In the genomic region with DNA sequence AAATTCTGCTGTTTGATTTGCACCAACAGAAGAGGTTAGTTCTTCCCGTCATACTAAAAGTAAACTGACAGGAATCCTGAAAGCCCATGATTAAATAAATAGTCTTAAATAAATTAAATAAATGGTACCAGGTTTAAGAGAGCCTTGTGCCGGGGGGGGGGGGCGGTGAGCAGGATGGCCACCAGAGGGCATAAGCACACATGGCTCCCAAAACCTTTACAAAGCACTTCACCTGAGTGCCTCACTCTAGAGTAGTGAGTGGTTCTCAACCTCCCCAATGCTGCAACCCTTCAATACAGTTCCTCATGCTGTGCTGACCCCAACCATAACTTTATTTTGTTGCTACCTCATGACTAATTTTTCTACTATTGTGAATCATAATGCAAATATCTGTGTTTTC, we compare ENCODE assay signal across 15 mouse cellular contexts. TPM values are rescaled to one million over a fixed set of nuclear protein-coding genes. Genes with fewer than 3 reads are reported as not detected.
DNase-seq lines count a peak whose midpoint lies in the region; ATAC-seq and TF ChIP-seq lines count a peak whose summit lies in the region.
"Had no signal": no experiment of that assay in that cellular context is flagged by ENCODE, and none has a peak within 500 bp of the region (broad histone marks: within the 10 kb centered on the region; RNA-seq: fewer than 3 reads in every experiment).

No protein-coding gene starts in this region.

- H3K4me1 ChIP-seq in lung, postnatal 0 days (ENCODE audit: insufficient read depth, low read depth, low read length), result no peaks in the 10 kb centered on the region
- H3K4me1 ChIP-seq: liver, embryonic 15.5 days had no signal

- peak; percentile 58; the same call in 1 of the 2 replicates for ATAC-seq in lung, postnatal 0 days
- ATAC-seq: midbrain, embryonic 16.5 days had no signal

- TF ChIP-seq EP300 in lung, postnatal 0 days (IDR thresholded peaks at IDR 0.05), result no peak

- no peak overlapping the region for H3K9ac ChIP-seq in lung, postnatal 0 days (replicated peaks; ENCODE audit: low read depth)
- H3K9ac ChIP-seq: liver, embryonic 15.5 days had no signal

- no peak overlapping the region for H3K27ac ChIP-seq in lung, postnatal 0 days (ENCODE audit: low read length)
- H3K27ac ChIP-seq: liver, embryonic 15.5 days had no signal

- H3K27me3 ChIP-seq in lung, postnatal 0 days (replicated peaks; ENCODE audit: insufficient read depth, low read length), result no peaks in the 10 kb centered on the region
- no peaks in the 10 kb centered on the region; the same call in 1 of the 2 replicates for H3K27me3 ChIP-seq in splenic B cell, adult 2 months (ENCODE audit: control insufficient read depth, insufficient read depth, low read length, poor library complexity, severe bottlenecking)
- H3K27me3 ChIP-seq: liver, embryonic 15.5 days had no signal

- intact Hi-C loops in heart, postnatal 10 days (cut with DNase I), result loop anchor here (2.0 to 5.0 kb wide), 2 partner anchors 62 to 207 kb away; a partner anchor contains a TSS

- TF ChIP-seq CTCF in lung, postnatal 0 days (IDR thresholded peaks at IDR 0.05), result peak; percentile 58

- H3K9me3 ChIP-seq in lung, postnatal 0 days (ENCODE audit: low read length), result no peaks in the 10 kb centered on the region
- H3K9me3 ChIP-seq: liver, embryonic 15.5 days had no signal

- no peak overlapping the region for H3K4me2 ChIP-seq in lung, postnatal 0 days (replicated peaks; ENCODE audit: low read depth, low read length)
- H3K4me2 ChIP-seq: liver, embryonic 15.5 days had no signal

- whole genome bisulfite sequencing in lung, postnatal 0 days, result 48% methylated on average over 1 of the region's 3 CpGs

- no peak overlapping the region for H3K4me3 ChIP-seq in lung, postnatal 0 days (ENCODE audit: low read depth, low read length)
- H3K4me3 ChIP-seq: liver, embryonic 15.5 days had no signal

- DNase-seq in heart, adult 11 months, result peak; percentile 18
- DNase-seq in heart, postnatal 10 days, result no peak
- peak; percentile 65 for DNase-seq in lung, postnatal 0 days (ENCODE audit: low spot score)
- no peak for DNase-seq in lung, postnatal 4 days
- DNase-seq in MN1 (ENCODE audit: low spot score), result peak; percentile 20
- peak; percentile 57 for DNase-seq in splenic B cell, adult 2 months (ENCODE audit: low read depth, low spot score)
- no peak for DNase-seq in frontal cortex, postnatal 36 days (ENCODE audit: low spot score in 2 of 2)
- no peak for DNase-seq in left cerebral cortex, adult 18-20 months (ENCODE audit: low spot score in 2 of 2)
- DNase-seq: adrenal gland, postnatal 10 days; cerebellum, adult 9-11 months; heart, postnatal 4 days; layer of hippocampus, postnatal 36 days had no signal

- H3K36me3 ChIP-seq in lung, postnatal 0 days (ENCODE audit: insufficient read depth, low read length), result peaks cover 15% of the 10 kb centered on the region; the same call in 1 of the 2 replicates
- no peaks in the 10 kb centered on the region for H3K36me3 ChIP-seq in splenic B cell, adult 2 months (ENCODE audit: control insufficient read depth, insufficient read depth, low read length, poor library complexity, severe bottlenecking)

RNA-seq across cellular contexts. Expression of a gene that starts 15.7 kb away (rescaled TPM):
- total RNA-seq in heart, postnatal 10 days (2021), result 10 to 100 TPM; 11.3 to 12.0 TPM
- polyA plus RNA-seq in lung, postnatal 0 days (2015; fragmentation: Nextera tagmentation; extraction: Ambion mirVana), result 14.2 and 17.2 TPM in 2 replicates
- total RNA-seq in left cerebral cortex, adult 18-20 months (2021), result 10 to 100 TPM; 22.6 to 23.6 TPM

RNA-seq across cellular contexts. Expression of a gene that starts 15.8 kb away (rescaled TPM):
- 1 to 10 TPM; 1.5 to 1.6 TPM for total RNA-seq in heart, postnatal 10 days (2021)
- 2.2 and 2.7 TPM in 2 replicates for polyA plus RNA-seq in lung, postnatal 0 days (2015; fragmentation: Nextera tagmentation; extraction: Ambion mirVana)
- under 1 TPM; 0.26 to 0.42 TPM for total RNA-seq in left cerebral cortex, adult 18-20 months (2021)
- total RNA-seq: gastrocnemius, adult 8-10 months had no signal

Comparison
In these comparisons a context has a peak if more than half of its experiments do, and no peak if none do; other contexts are left out.
1. DNase-seq: peak in heart, adult 11 months (single experiment), lung, postnatal 0 days (single experiment), MN1 (single experiment) and splenic B cell, adult 2 months (single experiment); none in heart, postnatal 10 days (0 of 2), lung, postnatal 4 days (0 of 2), frontal cortex, postnatal 36 days (0 of 2) and left cerebral cortex, adult 18-20 months (0 of 2).